ENCODE assay signal across 23 mouse cellular contexts in the genomic region with DNA sequence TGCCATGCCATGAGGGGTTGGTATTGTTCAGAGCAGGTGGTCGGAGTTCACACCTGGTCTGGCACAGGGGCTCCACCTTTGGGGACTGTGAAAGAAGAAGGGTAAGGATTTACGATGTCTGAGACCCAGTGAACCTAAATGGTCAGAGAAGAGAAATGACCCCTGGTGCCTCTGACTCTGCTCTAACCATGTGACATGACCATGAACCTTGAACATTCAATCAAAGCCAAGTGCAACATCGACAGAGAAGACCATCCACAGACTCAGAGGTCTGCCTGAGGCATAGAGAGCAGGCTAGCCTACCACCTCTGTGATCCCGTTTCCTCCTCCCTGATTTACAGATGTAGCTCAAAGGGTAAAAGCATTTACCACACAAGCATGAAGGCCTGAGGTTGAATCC.
"Had no signal": no experiment of that assay in that cellular context is flagged by ENCODE, and none has a peak within 500 bp of the region (broad histone marks: within the 10 kb centered on the region; RNA-seq: fewer than 3 reads in every experiment).

No protein-coding gene starts in this region.

- DNase-seq: cerebellum, adult 8-10 months; cerebellum, adult 9-10 months; cerebellum, adult 9-11 months; cerebellum, postnatal 10 days; cerebellum, postnatal 14 days; cerebellum, postnatal 25 days; cerebellum, postnatal 36 days; embryo, embryonic 11 days; forebrain, postnatal 0 days; gastrocnemius, adult 2 months; gastrocnemius, postnatal 10 days; gastrocnemius, postnatal 14 days; gastrocnemius, postnatal 25 days; gastrocnemius, postnatal 36 days had no signal

- H3K9ac ChIP-seq: embryonic facial prominence, embryonic 12.5 days; embryonic facial prominence, embryonic 13.5 days; embryonic facial prominence, embryonic 15.5 days; forebrain, embryonic 12.5 days; forebrain, embryonic 13.5 days; forebrain, embryonic 15.5 days; forebrain, postnatal 0 days had no signal

- H3K36me3 ChIP-seq: embryonic facial prominence, embryonic 10.5 days; embryonic facial prominence, embryonic 12.5 days; embryonic facial prominence, embryonic 13.5 days; embryonic facial prominence, embryonic 15.5 days; forebrain, embryonic 10.5 days; forebrain, embryonic 12.5 days; forebrain, embryonic 15.5 days had no signal

- H3K27ac ChIP-seq: embryonic facial prominence, embryonic 10.5 days; embryonic facial prominence, embryonic 12.5 days; embryonic facial prominence, embryonic 13.5 days; embryonic facial prominence, embryonic 15.5 days; forebrain, embryonic 10.5 days; forebrain, embryonic 12.5 days; forebrain, embryonic 13.5 days; forebrain, embryonic 15.5 days; gastrocnemius, adult 2 months had no signal

- H3K4me1 ChIP-seq: embryonic facial prominence, embryonic 15.5 days had no signal

- H3K9me3 ChIP-seq: embryonic facial prominence, embryonic 10.5 days; embryonic facial prominence, embryonic 12.5 days; embryonic facial prominence, embryonic 13.5 days; embryonic facial prominence, embryonic 15.5 days; forebrain, embryonic 10.5 days; forebrain, embryonic 12.5 days; forebrain, embryonic 13.5 days; forebrain, embryonic 15.5 days had no signal

- H3K4me3 ChIP-seq: embryonic facial prominence, embryonic 10.5 days; embryonic facial prominence, embryonic 12.5 days; embryonic facial prominence, embryonic 13.5 days; embryonic facial prominence, embryonic 15.5 days; erythroblast, embryonic 14.5 days; forebrain, embryonic 10.5 days; forebrain, embryonic 12.5 days; forebrain, embryonic 13.5 days; forebrain, embryonic 15.5 days; gastrocnemius, adult 2 months had no signal

- H3K27me3 ChIP-seq: embryonic facial prominence, embryonic 12.5 days; embryonic facial prominence, embryonic 13.5 days; embryonic facial prominence, embryonic 15.5 days; forebrain, embryonic 12.5 days; forebrain, embryonic 13.5 days; forebrain, embryonic 15.5 days had no signal
